Comparison of ENCODE assay signal across 22 mouse cellular contexts in genomic region chr2:58138611-58139010, GRCm38 (mm10). TPM values are rescaled to one million over a fixed set of nuclear protein-coding genes. Genes with fewer than 3 reads are reported as not detected.
DNase-seq lines count a peak whose midpoint lies in the region; ATAC-seq and TF ChIP-seq lines count a peak whose summit lies in the region.
"Had no signal": no experiment of that assay in that cellular context is flagged by ENCODE, and none has a peak within 500 bp of the region (broad histone marks: within the 10 kb centered on the region; RNA-seq: fewer than 3 reads in every experiment).

No protein-coding gene starts in this region.

- TF ChIP-seq CTCF in left cerebral cortex, adult 2 months (IDR thresholded peaks at IDR 0.05): no peak

- DNase-seq in left cerebral cortex, postnatal 4 days: peak; percentile 4
- DNase-seq in left cerebral cortex, adult 2 months (ENCODE audit: extremely low spot score in 1 of 2, low spot score in 2 of 2): no peak
- peak; percentile 51 for DNase-seq in T-cell, adult 2 months (ENCODE audit: low spot score)
- peak; percentile 92 for DNase-seq in cerebellum, adult 8-10 months
- peak; percentile 68 for DNase-seq in naive thymus-derived CD4-positive, alpha-beta T cell, adult 2 months (ENCODE audit: low read depth)
- DNase-seq in layer of hippocampus, adult 9-11 months: no peak
- DNase-seq in lung, postnatal 14 days: no peak
- DNase-seq: adrenal gland, postnatal 14 days; embryo, embryonic 11 days; forebrain, postnatal 0 days; gastrocnemius, adult 2 months; kidney, adult 18-20 months; kidney, postnatal 10 days; liver; lung, adult 2 months; lung, postnatal 36 days; retina, postnatal 1 day had no signal

- H3K27ac ChIP-seq in left cerebral cortex, adult 2 months: no peak overlapping the region
- H3K27ac ChIP-seq: gastrocnemius, adult 2 months; heart, embryonic 10.5 days; layer of hippocampus, adult 2 months had no signal

- ATAC-seq in activated CD4-positive, CD25-positive, alpha-beta regulatory T cell, adult 4 months: no peak
- ATAC-seq: forebrain, postnatal 0 days; midbrain, embryonic 16.5 days had no signal

- intact Hi-C loops in left cerebral cortex, postnatal 4 days (cut with DNase I): no loop called here
- intact Hi-C loops in left cerebral cortex, adult 2 months (cut with DNase I): no loop called here

- H3K4me3 ChIP-seq in left cerebral cortex, adult 2 months: no peak overlapping the region
- H3K4me3 ChIP-seq: gastrocnemius, adult 2 months; heart, embryonic 10.5 days; layer of hippocampus, adult 2 months had no signal

RNA-seq across cellular contexts. Expression of gene Cytip, which starts 56.7 kb away (rescaled TPM):
- under 1 TPM; 0.64 to 0.91 TPM for total RNA-seq in left cerebral cortex, postnatal 4 days (2021)
- under 1 TPM in 1 of 2 experiments, not detected in 1; 0.20 TPM for total RNA-seq in left cerebral cortex, adult 2 months (2021)
- polyA plus RNA-seq in activated CD4-positive, CD25-positive, alpha-beta regulatory T cell, adult 4 months (2017; shearing (Covaris generic)): 100 to 1,000 TPM; 474 to 522 TPM
- total RNA-seq: left cerebral cortex, postnatal 36 days had no signal

Comparison
In these comparisons a context has a peak if more than half of its experiments do, and no peak if none do; other contexts are left out.
1. DNase-seq: peak in left cerebral cortex, postnatal 4 days (single experiment), T-cell, adult 2 months (single experiment), cerebellum, adult 8-10 months (single experiment) and naive thymus-derived CD4-positive, alpha-beta T cell, adult 2 months (single experiment); none in left cerebral cortex, adult 2 months (0 of 2), layer of hippocampus, adult 9-11 months (single experiment) and lung, postnatal 14 days (single experiment).